8 mouse cellular contexts compared by ENCODE assay signal in the genomic region with DNA sequence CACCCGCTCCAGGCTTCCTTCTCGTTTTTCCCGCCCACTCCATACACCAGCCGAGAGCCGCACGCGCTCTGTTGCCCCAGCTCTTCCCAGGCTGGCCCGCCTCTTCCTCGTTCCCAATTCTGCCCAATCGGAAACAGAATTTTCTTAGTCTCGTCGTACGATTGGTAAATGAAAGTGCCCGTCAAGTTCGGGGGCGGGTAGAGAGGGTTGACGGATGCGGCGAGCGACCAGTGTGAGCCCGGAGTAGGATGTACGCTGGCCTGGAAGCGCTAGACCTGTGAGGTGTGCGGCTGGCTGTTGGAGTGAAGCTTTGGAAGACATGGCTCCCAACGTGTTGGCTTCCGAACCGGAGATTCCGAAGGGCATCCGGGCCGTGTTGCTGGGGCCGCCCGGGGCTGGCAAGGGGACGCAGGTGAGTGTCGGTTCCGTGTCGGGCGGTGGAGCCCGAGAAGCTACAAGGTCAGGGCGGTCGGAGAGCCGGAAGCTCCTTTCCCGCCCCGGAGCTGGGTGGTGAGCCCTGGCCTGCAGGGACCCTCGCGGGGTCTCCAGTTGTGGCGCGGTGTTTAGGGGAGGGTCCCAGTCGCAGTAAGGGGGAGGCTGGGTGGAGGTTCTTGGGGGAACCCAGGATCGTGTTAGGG. TPM values are rescaled to one million over a fixed set of nuclear protein-coding genes. Genes with fewer than 3 reads are reported as not detected.
DNase-seq lines count a peak whose midpoint lies in the region; ATAC-seq and TF ChIP-seq lines count a peak whose summit lies in the region.

No protein-coding gene starts in this region.

- TF ChIP-seq EP300 in heart, adult 2 months (IDR thresholded peaks at IDR 0.05; ENCODE audit: insufficient read depth, low read depth, low read length), result 0 out of 2 replicates have a peak, but pooled peaks have one; percentile 5

- peak overlapping the region; percentile 68 for H3K4me2 ChIP-seq in embryonic facial prominence, embryonic 14.5 days (ENCODE audit: low read depth, low read length)
- peak overlapping the region; percentile 93 for H3K4me2 ChIP-seq in limb, embryonic 13.5 days (replicated peaks)
- H3K4me2 ChIP-seq in midbrain, embryonic 16.5 days (ENCODE audit: low read length), result peak overlapping the region; percentile 70

- H3K4me3 ChIP-seq in embryonic facial prominence, embryonic 14.5 days (ENCODE audit: low read depth, low read length), result peak overlapping the region; percentile 92
- peak overlapping the region; percentile 78 for H3K4me3 ChIP-seq in heart, adult 2 months
- peak overlapping the region; percentile 90 for H3K4me3 ChIP-seq in limb, embryonic 13.5 days
- H3K4me3 ChIP-seq in midbrain, embryonic 16.5 days (ENCODE audit: low read depth, low read length), result peak overlapping the region; percentile 87

- ATAC-seq in embryonic facial prominence, embryonic 14.5 days (ENCODE audit: low read depth), result peak; percentile 100
- peak; percentile 99 for ATAC-seq in limb, embryonic 13.5 days (ENCODE audit: low FRiP score, low read depth)
- peak; percentile 100 for ATAC-seq in midbrain, embryonic 16.5 days

- H3K9ac ChIP-seq in embryonic facial prominence, embryonic 14.5 days (ENCODE audit: low read depth, low read length), result peak overlapping the region; percentile 86
- H3K9ac ChIP-seq in heart, adult 2 months (ENCODE audit: low read depth, low read length), result peak overlapping the region; percentile 87
- peak overlapping the region; percentile 88 for H3K9ac ChIP-seq in limb, embryonic 13.5 days
- H3K9ac ChIP-seq in midbrain, embryonic 16.5 days (ENCODE audit: low read depth, low read length), result peak overlapping the region; percentile 82

- peak; percentile 88 for TF ChIP-seq POLR2A in heart, adult 2 months (IDR thresholded peaks at IDR 0.05; ENCODE audit: insufficient read depth, low read depth, low read length)

- peak overlapping the region; percentile 77 for H3K27ac ChIP-seq in embryonic facial prominence, embryonic 14.5 days (replicated peaks; ENCODE audit: low read depth, low read length)
- peak overlapping the region; percentile 77 for H3K27ac ChIP-seq in heart, adult 2 months
- H3K27ac ChIP-seq in limb, embryonic 13.5 days, result peak overlapping the region; percentile 77
- H3K27ac ChIP-seq in midbrain, embryonic 16.5 days (ENCODE audit: low read length), result peak overlapping the region; percentile 75

- peaks cover 8% of the 10 kb centered on the region for H3K4me1 ChIP-seq in embryonic facial prominence, embryonic 14.5 days (ENCODE audit: control insufficient read depth, insufficient read depth, low read length)
- peaks cover 4% of the 10 kb centered on the region for H3K4me1 ChIP-seq in heart, adult 2 months (ENCODE audit: control insufficient read depth, insufficient read depth, low read length)
- peaks cover 44% of the 10 kb centered on the region for H3K4me1 ChIP-seq in limb, embryonic 13.5 days
- H3K4me1 ChIP-seq in midbrain, embryonic 16.5 days (ENCODE audit: control insufficient read depth, insufficient read depth, low read length), result peaks cover 16% of the 10 kb centered on the region

- TF ChIP-seq CTCF in heart, adult 2 months (IDR thresholded peaks at IDR 0.05), result no peak

- H3K36me3 ChIP-seq in embryonic facial prominence, embryonic 14.5 days (ENCODE audit: control insufficient read depth, insufficient read depth, low read length), result peaks cover 6% of the 10 kb centered on the region; the same call in 1 of the 2 replicates
- H3K36me3 ChIP-seq in heart, adult 2 months (ENCODE audit: control insufficient read depth, insufficient read depth, low read length), result no peaks in the 10 kb centered on the region; the same call in 1 of the 2 replicates
- peaks cover 20% of the 10 kb centered on the region for H3K36me3 ChIP-seq in limb, embryonic 13.5 days
- H3K36me3 ChIP-seq in midbrain, embryonic 16.5 days (ENCODE audit: control insufficient read depth, insufficient read depth, low read length), result no peaks in the 10 kb centered on the region

- no peaks in the 10 kb centered on the region for H3K9me3 ChIP-seq in embryonic facial prominence, embryonic 14.5 days (ENCODE audit: control insufficient read depth, low read length)
- H3K9me3 ChIP-seq in limb, embryonic 13.5 days, result no peaks in the 10 kb centered on the region
- no peaks in the 10 kb centered on the region for H3K9me3 ChIP-seq in midbrain, embryonic 16.5 days (replicated peaks; ENCODE audit: control insufficient read depth, low read length, poor library complexity, severe bottlenecking)

- intact Hi-C loops in heart, adult 2 months (cut with DNase I), result loop anchor here (2.0 kb wide), 1 partner anchor 66 kb away; a partner anchor contains a TSS

- WGBS in embryonic facial prominence, embryonic 14.5 days, result 1% methylated on average over 45 of the region's 49 CpGs
- under 1% methylated on average over 49 of the region's 49 CpGs for WGBS in heart, adult 2 months
- under 1% methylated on average over 49 of the region's 49 CpGs for WGBS in limb, embryonic 13.5 days
- under 1% methylated on average over 49 of the region's 49 CpGs for WGBS in midbrain, embryonic 16.5 days

- no peaks in the 10 kb centered on the region for H3K27me3 ChIP-seq in embryonic facial prominence, embryonic 14.5 days (replicated peaks; ENCODE audit: control insufficient read depth, insufficient read depth, low read length)
- H3K27me3 ChIP-seq in heart, adult 2 months (ENCODE audit: control insufficient read depth, insufficient read depth, low read length), result no peaks in the 10 kb centered on the region
- no peaks in the 10 kb centered on the region for H3K27me3 ChIP-seq in limb, embryonic 13.5 days
- no peaks in the 10 kb centered on the region for H3K27me3 ChIP-seq in midbrain, embryonic 16.5 days (ENCODE audit: control insufficient read depth, insufficient read depth, low read depth, low read length)

- H3K79me2 ChIP-seq in heart, adult 2 months (replicated peaks; ENCODE audit: control insufficient read depth, insufficient read depth, low read length), result peaks cover 3% of the 10 kb centered on the region

- DNase-seq in 3T3-L1 (ENCODE audit: low read depth, low spot score), result peak; percentile 97
- peak; percentile 78 to 86 for DNase-seq in adrenal gland, postnatal 4 days (ENCODE audit: low spot score in 2 of 2)
- peak; percentile 97 for DNase-seq in embryonic facial prominence, embryonic 14.5 days (ENCODE audit: low spot score)
- DNase-seq in heart, adult 2 months, result peak; percentile 95
- DNase-seq in kidney, adult 8-10 months, result peak; percentile 96 to 97
- peak; percentile 93 to 94 for DNase-seq in spleen, postnatal 10 days (ENCODE audit: low spot score in 2 of 2)

RNA-seq across cellular contexts. Expression of a gene that starts 1.4 kb away (rescaled TPM):
- 100 to 1,000 TPM; 144 to 163 TPM for total RNA-seq in adrenal gland, postnatal 4 days (2021)
- 135 and 142 TPM in 2 replicates for polyA plus RNA-seq in embryonic facial prominence, embryonic 14.5 days (2014; fragmentation: Nextera tagmentation; extraction: Ambion mirVana)
- 10 to 100 TPM; 63.1 to 70.5 TPM for total RNA-seq in heart, adult 2 months (2021)
- 41.8 and 43.4 TPM in 2 replicates for polyA plus RNA-seq in heart, adult 2 months (2012; rRNA removed)
- polyA plus RNA-seq in limb, embryonic 13.5 days (2015; fragmentation: Nextera tagmentation; extraction: Ambion mirVana), result 215 and 216 TPM in 2 replicates
- 81.6 and 81.7 TPM in 2 replicates for polyA plus RNA-seq in midbrain, embryonic 16.5 days (2015; fragmentation: Nextera tagmentation; extraction: Ambion mirVana)

RNA-seq across cellular contexts. Expression of a gene that starts 30.9 kb away (rescaled TPM):
- total RNA-seq in adrenal gland, postnatal 4 days (2021), result 10 to 100 TPM; 54.8 to 61.1 TPM
- polyA plus RNA-seq in embryonic facial prominence, embryonic 14.5 days (2014; fragmentation: Nextera tagmentation; extraction: Ambion mirVana), result 20.0 and 27.1 TPM in 2 replicates
- total RNA-seq in heart, adult 2 months (2021), result 1 to 10 TPM; 2.0 to 3.0 TPM
- polyA plus RNA-seq in heart, adult 2 months (2012; rRNA removed), result 3.2 and 3.7 TPM in 2 replicates
- polyA plus RNA-seq in limb, embryonic 13.5 days (2015; fragmentation: Nextera tagmentation; extraction: Ambion mirVana), result 31.9 and 32.3 TPM in 2 replicates
- polyA plus RNA-seq in midbrain, embryonic 16.5 days (2015; fragmentation: Nextera tagmentation; extraction: Ambion mirVana), result 16.6 and 20.2 TPM in 2 replicates

Comparison
In these comparisons a context has a peak if more than half of its experiments do, and no peak if none do; other contexts are left out.
1. Peak in every context shown above with its lines: DNase-seq, ATAC-seq, H3K4me3 ChIP-seq and H3K27ac ChIP-seq.